Mouse (Mus musculus) B cell, adult 62 days (primary cell): ENCODE results near the gene Kel. TPM values are rescaled to one million over a fixed set of nuclear protein-coding genes. Genes with fewer than 3 reads are reported as not detected.

Experiments
- total RNA-seq: library from RNA; stranded (reverse); gene quantifications from 4 replicates; pipeline ENCODE4 v1.2.4, GENCODE M21; 2023

Gene Kel
- total RNA-seq: not detected in 4 replicates

GRCm38 (mm10) chr6:41704123-41704522, at the start of gene Kel:
Gene Kel (minus strand): TSS chr6:41704339.

GRCm38 (mm10) chr6:41684131-41684530, 20.0 kb downstream of the Kel start, which contains the start of gene Llcfc1:
Gene Llcfc1 (plus strand): TSS chr6:41684431.

GRCm38 (mm10) chr6:41680669-41681068, 23.5 kb downstream of the Kel start, which contains the start of gene Trpv5:
Gene Trpv5 (minus strand): TSS chr6:41680769.

Other genes with a start within 250 kb of the Kel start
- gene Prss1, start 245.4 kb downstream of the Kel start, total RNA-seq: not detected in 4 replicates
- not detected in 4 replicates for gene Prss2, start 182.6 kb downstream of the Kel start, total RNA-seq
- 0.38 to 2.8 TPM (median 1.9 TPM) in 4 replicates for gene Ephb6, start 98.9 kb downstream of the Kel start, total RNA-seq
- gene Trpv6, start 67.9 kb downstream of the Kel start, total RNA-seq: not detected in 4 replicates
- gene Trpv5, start 23.6 kb downstream of the Kel start, total RNA-seq: not detected in 4 replicates
- gene Llcfc1, start 19.9 kb downstream of the Kel start, total RNA-seq: not detected in 4 replicates
- gene Olfr459, start 70.8 kb upstream of the Kel start, total RNA-seq: not detected in 4 replicates
- gene Pip, start 143.2 kb upstream of the Kel start, total RNA-seq: not detected in 4 replicates
- gene Sval2, start 148.7 kb upstream of the Kel start, total RNA-seq: not detected in 4 replicates
- gene Sval1, start 247.3 kb upstream of the Kel start, total RNA-seq: not detected in 4 replicates